Mouse (Mus musculus) liver, adult 2 months (tissue): ENCODE measurements around the gene Aup1.

Source experiments
- CTCF ChIP-seq: fragments of 200-500 bp; IDR thresholded peaks from 2 replicates; pipeline ENCODE4 v1.5.1; 2011; ENCODE audit warnings: low read depth, low read length, control low read depth
- POLR2A ChIP-seq: fragments of 200-500 bp; IDR thresholded peaks from 2 replicates; pipeline ENCODE4 v1.6.1; 2011; ENCODE audit warnings: low read length, control low read depth; ENCODE audit not compliant: insufficient read depth; ENCODE audit errors: extremely low read depth

GRCm38 (mm10) chr6:83024421-83024820 is 29.9 kb upstream of the Aup1 start:
- TF ChIP-seq POLR2A (no peak), CTCF (no peak)
